Mouse (Mus musculus) stomach, adult 2 months (tissue): ENCODE results near the gene Slc15a2. TPM values are rescaled to one million over a fixed set of nuclear protein-coding genes. Genes with fewer than 3 reads are reported as not detected.

Experiments
- polyA plus RNA-seq: library from polyadenylated mRNA; depleted of rRNA; stranded (reverse); fragments of >200 nt; gene quantifications from 2 replicates; pipeline ENCODE4 v1.2.3, GENCODE M21; 2012; rRNA removed

Gene Slc15a2
- 0.19 TPM in 1 of 2 replicates, not detected in the other for polyA plus RNA-seq

DNA sequence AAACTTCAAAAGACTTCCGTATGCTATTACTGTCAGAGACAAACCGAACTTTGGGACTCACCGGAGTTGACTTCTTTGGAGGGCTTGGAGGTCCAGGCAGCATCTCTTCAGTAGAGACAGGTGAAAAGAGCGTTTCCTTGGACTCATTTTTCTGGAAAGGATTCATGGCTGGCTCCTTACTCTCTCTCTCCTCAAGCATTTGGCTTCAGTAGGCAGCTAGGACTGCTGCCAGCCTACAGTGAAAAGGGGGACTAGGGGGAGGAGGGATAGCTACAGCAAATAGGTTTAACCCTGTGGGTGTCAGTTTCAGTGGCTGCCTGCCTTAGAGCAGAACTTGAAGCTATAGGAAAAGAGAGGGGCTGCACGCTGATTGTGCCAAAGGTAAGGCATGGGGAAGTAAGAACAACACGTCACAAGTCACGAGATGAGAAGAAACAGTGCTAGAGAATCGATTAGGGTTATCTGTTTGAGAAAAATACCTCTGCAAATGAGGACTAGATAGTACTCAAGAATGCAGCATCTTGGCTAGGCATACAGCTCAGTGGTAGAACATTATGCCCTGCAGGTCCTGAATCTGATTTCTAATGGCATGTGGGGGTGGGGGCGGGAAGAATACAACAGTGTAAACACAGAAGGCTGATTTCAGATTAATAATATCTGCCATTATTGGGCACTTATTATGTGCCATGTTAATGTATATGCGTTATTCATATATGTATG, at the start of gene Slc15a2:
Slc15a2 (minus strand) TSS at position 369 of the 720 bp plus-strand sequence.

DNA sequence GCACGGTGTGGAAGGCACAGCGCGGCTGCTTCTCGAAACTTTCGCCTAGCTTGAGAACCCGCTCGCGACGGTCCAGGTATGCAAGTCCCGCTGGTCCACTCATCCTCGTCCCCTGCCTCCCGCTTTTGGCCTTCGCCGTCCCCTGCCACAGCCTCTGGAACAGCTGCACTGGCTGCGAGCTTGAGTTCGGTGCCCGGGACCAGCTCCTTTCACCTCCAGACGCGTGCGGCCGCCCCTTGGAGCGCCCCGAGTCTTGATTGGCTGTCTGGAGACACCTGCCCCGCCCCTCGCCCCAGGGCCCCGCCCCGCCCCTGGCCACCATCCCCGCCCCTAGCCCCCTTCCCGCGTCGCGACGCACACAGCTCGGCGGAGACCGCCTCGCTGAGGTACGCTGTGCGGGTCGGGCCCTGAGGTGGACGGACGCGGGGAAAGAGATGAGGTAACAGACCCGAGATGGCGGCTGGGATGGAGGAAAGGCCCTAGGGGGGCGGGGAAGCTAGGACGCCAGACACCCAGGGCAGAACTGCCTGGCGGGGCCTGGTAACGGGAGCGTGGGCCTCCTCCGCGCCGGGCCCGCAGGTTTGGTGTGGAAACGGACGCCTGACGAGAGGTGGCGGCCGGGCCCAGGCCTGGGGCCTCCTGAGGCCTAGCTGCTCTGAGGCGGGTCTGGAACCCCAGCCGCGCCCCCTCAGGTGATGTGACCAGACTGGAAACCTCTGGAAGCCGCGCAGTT, 43.5 kb upstream of the Slc15a2 start, which contains the start of gene Iqcb1:
Iqcb1 (plus strand) TSS at position 332 of the 733 bp plus-strand sequence.

Other genes starting within 250 kb of the Slc15a2 start
- gene Casr, start 222.8 kb downstream of the Slc15a2 start, polyA plus RNA-seq: 0.14 and 0.26 TPM in 2 replicates
- gene Cd86, start 118.9 kb downstream of the Slc15a2 start, polyA plus RNA-seq: 0.10 and 0.23 TPM in 2 replicates
- gene Ildr1, start 91.0 kb downstream of the Slc15a2 start, polyA plus RNA-seq: 0.73 and 1.0 TPM in 2 replicates
- 0.02 and 0.24 TPM in 2 replicates for gene Iqcb1, start 43.4 kb upstream of the Slc15a2 start, polyA plus RNA-seq
- not detected in 2 replicates for gene Eaf2, start 90.0 kb upstream of the Slc15a2 start, polyA plus RNA-seq
- 19.9 and 24.4 TPM in 2 replicates for gene Golgb1, start 90.2 kb upstream of the Slc15a2 start, polyA plus RNA-seq
- gene Hcls1, start 150.0 kb upstream of the Slc15a2 start, polyA plus RNA-seq: 2.3 and 3.7 TPM in 2 replicates
- 0.11 and 0.15 TPM in 2 replicates for gene Fbxo40, start 205.5 kb upstream of the Slc15a2 start, polyA plus RNA-seq
- 0.12 and 0.16 TPM in 2 replicates for gene Polq, start 226.8 kb upstream of the Slc15a2 start, polyA plus RNA-seq